Mouse (Mus musculus) CH12.LX (cell line): ENCODE data around the gene Kif1bp. TPM values are rescaled to one million over a fixed set of nuclear protein-coding genes. Genes with fewer than 3 reads are reported as not detected.
A peak's percentile ranks its signal among the peaks of the same experiment; 100 is the strongest.

Experiments
- DNase-seq: peaks from one replicate; pipeline ENCODE4 v3.0.0-alpha.2; 2013; ENCODE audit errors: extremely low read depth
- H3K27ac ChIP-seq: 2 replicates; pipeline ENCODE4 v1.5.1; 2012; ENCODE audit warnings: low read depth, mild to moderate bottlenecking, control low read depth, moderate library complexity; ENCODE audit not compliant: insufficient read depth
- H3K27me3 ChIP-seq: replicated peaks from 2 replicates; pipeline ENCODE3; 2012; ENCODE audit warnings: inconsistent platforms
- H3K36me3 ChIP-seq, 2 experiments: replicated peaks in 1 of 2; 2 replicates each; pipeline versions ENCODE3 to v1.6.1; 2012; ENCODE audit warnings: inconsistent platforms in 1 of 2, low read length in 1 of 2, mild to moderate bottlenecking in 1 of 2, mixed read lengths in 1 of 2, moderate library complexity in 1 of 2; ENCODE audit not compliant: control insufficient read depth in 1 of 2, insufficient read depth in 1 of 2
- H3K4me1 ChIP-seq, 2 experiments: 2 replicates each; pipeline ENCODE4 v1.6.1; 2012; ENCODE audit warnings: inconsistent platforms in 1 of 2, moderate library complexity in 1 of 2; ENCODE audit not compliant: insufficient read depth in 2 of 2, control insufficient read depth in 1 of 2
- H3K4me2 ChIP-seq: 2 replicates; pipeline ENCODE4 v1.6.1; 2012; ENCODE audit warnings: low read depth, mild to moderate bottlenecking, control low read depth; ENCODE audit not compliant: poor library complexity, insufficient read depth, severe bottlenecking
- H3K4me3 ChIP-seq, 3 experiments: fragments of 150-350 bp in 1 of 3; sonication (generic) in 1 of 3; replicated peaks in 1 of 3; 2 replicates each; pipeline versions ENCODE3 to v1.5.1; 2011 to 2012; ENCODE audit warnings: low read depth in 2 of 3, low read length in 2 of 3, mild to moderate bottlenecking in 2 of 3, moderate library complexity in 2 of 3, control low read depth in 1 of 3, improper control_type of control experiment in 1 of 3, inconsistent platforms in 1 of 3, mixed read lengths in 1 of 3; ENCODE audit not compliant: poor library complexity in 1 of 3
- H3K79me2 ChIP-seq: replicated peaks from 2 replicates; pipeline ENCODE4 v1.6.1; 2012; ENCODE audit warnings: mild to moderate bottlenecking, moderate library complexity; ENCODE audit not compliant: control insufficient read depth, poor library complexity, insufficient read depth, severe bottlenecking; ENCODE audit errors: extremely low read depth
- H3K9ac ChIP-seq: 2 replicates; pipeline ENCODE4 v1.6.1; 2012; ENCODE audit warnings: low read depth, mild to moderate bottlenecking, control low read depth, moderate library complexity; ENCODE audit not compliant: insufficient read depth
- H3K9me3 ChIP-seq: replicated peaks from 2 replicates; pipeline ENCODE3; 2012; ENCODE audit warnings: low read length, inconsistent platforms, mixed read lengths
- BHLHE40 ChIP-seq: IDR thresholded peaks from 2 replicates; pipeline ENCODE4 v1.6.1; 2011; ENCODE audit warnings: mild to moderate bottlenecking, low read depth, low read length, improper control_type of control experiment
- CHD1 ChIP-seq: IDR thresholded peaks from 2 replicates; pipeline ENCODE4 v1.6.1; 2012; ENCODE audit warnings: low read depth, low read length, improper control_type of control experiment, inconsistent platforms
- CHD2 ChIP-seq: IDR thresholded peaks from 2 replicates; pipeline ENCODE4 v1.6.1; 2011; ENCODE audit warnings: low read length, improper control_type of control experiment
- EP300 ChIP-seq: IDR thresholded peaks from 2 replicates; pipeline ENCODE4 v1.6.1; 2011; ENCODE audit warnings: low read length, improper control_type of control experiment
- ETS1 ChIP-seq: conservative IDR thresholded peaks from 2 replicates; pipeline ENCODE4 v1.6.1; 2012; ENCODE audit warnings: low read depth, mild to moderate bottlenecking, inconsistent platforms, low read length, improper control_type of control experiment, moderate library complexity
- GABPA ChIP-seq: IDR thresholded peaks from 2 replicates; pipeline ENCODE4 v1.6.1; 2012; ENCODE audit warnings: low read depth, low read length, improper control_type of control experiment, inconsistent platforms; ENCODE audit not compliant: insufficient replicate concordance
- HCFC1 ChIP-seq: IDR thresholded peaks from 2 replicates; pipeline ENCODE4 v1.6.1; 2012; ENCODE audit warnings: low read depth, mild to moderate bottlenecking, inconsistent platforms, low read length, improper control_type of control experiment
- IRF4 ChIP-seq: IDR thresholded peaks from 2 replicates; pipeline ENCODE4 v1.6.1; 2014; ENCODE audit warnings: low read depth, mild to moderate bottlenecking, inconsistent platforms, low read length, improper control_type of control experiment
- KAT2A ChIP-seq: IDR thresholded peaks from 2 replicates; pipeline ENCODE4 v1.6.1; 2012; ENCODE audit warnings: low read length, improper control_type of control experiment, inconsistent platforms; ENCODE audit not compliant: insufficient replicate concordance
- MAFK ChIP-seq: IDR thresholded peaks from 2 replicates; pipeline ENCODE4 v1.6.1; 2011; ENCODE audit warnings: low read length, improper control_type of control experiment; ENCODE audit not compliant: insufficient replicate concordance
- MEF2A ChIP-seq: IDR thresholded peaks from 2 replicates; pipeline ENCODE4 v1.6.1; 2014; ENCODE audit warnings: low read depth, mild to moderate bottlenecking, inconsistent platforms, low read length, improper control_type of control experiment, borderline replicate concordance
- NELFE ChIP-seq: IDR thresholded peaks from 2 replicates; pipeline ENCODE4 v1.6.1; 2011; ENCODE audit warnings: low read depth, low read length, improper control_type of control experiment
- PAX5 ChIP-seq: IDR thresholded peaks from 2 replicates; pipeline ENCODE4 v1.6.1; 2012; ENCODE audit warnings: low read length, inconsistent platforms, mixed read lengths
- POLR2AphosphoS2 ChIP-seq: IDR thresholded peaks from 2 replicates; pipeline ENCODE4 v1.6.1; 2011; ENCODE audit warnings: low read depth, low read length, improper control_type of control experiment
- RAD21 ChIP-seq: IDR thresholded peaks from 2 replicates; pipeline ENCODE4 v1.6.1; 2011; ENCODE audit warnings: low read depth, mild to moderate bottlenecking, low read length, improper control_type of control experiment, moderate library complexity
- RCOR1 ChIP-seq: conservative IDR thresholded peaks from 2 replicates; pipeline ENCODE4 v1.6.1; 2012; ENCODE audit warnings: low read depth, mild to moderate bottlenecking, inconsistent platforms, low read length, improper control_type of control experiment
- SIN3A ChIP-seq: IDR thresholded peaks from 2 replicates; pipeline ENCODE4 v1.6.1; 2012; ENCODE audit warnings: low read length, improper control_type of control experiment, inconsistent platforms
- TBP ChIP-seq: conservative IDR thresholded peaks from 2 replicates; pipeline ENCODE4 v1.6.1; 2011; ENCODE audit warnings: low read depth, low read length, improper control_type of control experiment
- ZKSCAN1 ChIP-seq: IDR thresholded peaks from 2 replicates; pipeline ENCODE4 v1.6.1; 2012; ENCODE audit warnings: low read depth, inconsistent platforms, low read length, improper control_type of control experiment, borderline replicate concordance
- ZNF384 ChIP-seq: IDR thresholded peaks from 2 replicates; pipeline ENCODE4 v1.6.1; 2012; ENCODE audit warnings: low read depth, low read length, improper control_type of control experiment, inconsistent platforms
- dilution Hi-C: fragments of 300-500 bp; cut with MboI; formaldehyde crosslinking; loops from 2 replicates; pipeline ENCODE4 v1.14.3; 2020; ENCODE audit warnings: low sequenced_read_pairs; ENCODE audit not compliant: extremely low pct_unique_long_range_greater_than_20kb, extremely low pct_ligation_motif_present
- in situ Hi-C: fragments of 300-500 bp; cut with MboI; formaldehyde crosslinking; loops from 3 replicates; pipeline ENCODE4 v1.14.3; 2019; ENCODE audit warnings: low sequenced_read_pairs, low pct_ligation_motif_present, low pct_unique_long_range_greater_than_20kb, mixed read lengths
- polyA plus RNA-seq: library from polyadenylated mRNA; unstranded; fragments of >175 nt; gene quantifications from 2 replicates; pipeline ENCODE4 v1.2.1, GENCODE M21; 2012; ENCODE audit warnings: low read depth; ENCODE audit not compliant: insufficient read length
- total RNA-seq, 2 experiments: library from RNA; depleted of rRNA; stranded (reverse); fragments of 300-350 nt in 1 of 2; fragments of >200 nt in 1 of 2; gene quantifications; 2 replicates each; pipeline ENCODE4 v1.2.3; 2012 to 2014

Kif1bp gene
- total and polyA plus RNA-seq, 3 experiments, result 12.9 to 23.1 (median 15.3) TPM

GRCm38 (mm10) chr10:62511528-62511927 is 66.7 kb downstream of the Kif1bp start:
- dilution Hi-C loops (no loop called here), in situ Hi-C loops (no loop called here)
- Histone ChIP-seq H3K36me3 (no peaks in the 10 kb centered on the region), H3K4me2 (no peak overlapping the region), H3K27me3 (no peaks in the 10 kb centered on the region), H3K4me3 (no peak overlapping the region), H3K27ac (no peak overlapping the region), H3K9ac (no peak overlapping the region), H3K4me1 (peaks cover 8 to 48% of the 10 kb centered on the region in 2 experiments), H3K9me3 (peaks cover 2% of the 10 kb centered on the region), H3K79me2 (0 out of 2 replicates have a peak, but pooled peaks cover 5% of the 10 kb centered on the region)
- no peak for TF ChIP-seq POLR2AphosphoS2
- no peak for TF ChIP-seq PAX5
- TF ChIP-seq IRF4, result no peak
- TF ChIP-seq ETS1, result no peak
- no peak for TF ChIP-seq CHD2
- TF ChIP-seq ZKSCAN1, result no peak
- TF ChIP-seq GABPA, result no peak
- TF ChIP-seq CHD1, result no peak
- TF ChIP-seq EP300, result no peak
- TF ChIP-seq MAFK, result no peak
- TF ChIP-seq RCOR1, result no peak
- no peak for TF ChIP-seq KAT2A
- TF ChIP-seq SIN3A, result no peak
- no peak for TF ChIP-seq NELFE
- no peak for TF ChIP-seq HCFC1
- DNase-seq, result no peak

- Histone ChIP-seq H3K27ac (peak overlapping the region; percentile 6), H3K4me3 (no peak overlapping the region), H3K79me2 (peaks cover 27% of the 10 kb centered on the region), H3K36me3 (no peaks in the 10 kb centered on the region), H3K27me3 (no peaks in the 10 kb centered on the region), H3K4me1 (peaks cover 8 to 65% of the 10 kb centered on the region in 2 experiments), H3K4me2 (peak overlapping the region; percentile 31; the same call in 1 of the 2 replicates), H3K9ac (no peak overlapping the region), H3K9me3 (peaks cover 2% of the 10 kb centered on the region)
- in situ Hi-C loops, result loop anchor here (5.0 kb wide), 1 partner anchor 33 kb away; no protein-coding TSS in a partner anchor
- TF ChIP-seq ZNF384 (peak; percentile 92), MEF2A (peak; percentile 17; the same call in 1 of the 2 replicates), RAD21 (no peak), MAFK (peak; percentile 80; the same call in 1 of the 2 replicates), IRF4 (0 out of 2 replicates have a peak, but pooled peaks have one; percentile 20), ETS1 (peak; percentile 60; the same call in 1 of the 2 replicates), TBP (no peak), BHLHE40 (0 out of 2 replicates have a peak, but pooled peaks have one; percentile 3)
- no peak for DNase-seq
- dilution Hi-C loops, result no loop called here
These were observed 69.1 kb downstream of the Kif1bp start for GRCm38 (mm10) chr10:62509032-62509656.
